14 mouse cellular contexts compared by ENCODE assay signal in genomic region chr5:31882297-31882696, GRCm38 (mm10).
DNase-seq lines count a peak whose midpoint lies in the region; ATAC-seq and TF ChIP-seq lines count a peak whose summit lies in the region.
"Had no signal": no experiment of that assay in that cellular context is flagged by ENCODE, and none has a peak within 500 bp of the region (broad histone marks: within the 10 kb centered on the region; RNA-seq: fewer than 3 reads in every experiment).

No protein-coding gene starts in this region.

- H3K4me2 ChIP-seq in stomach, postnatal 0 days (replicated peaks; ENCODE audit: low read depth), result no peak overlapping the region
- H3K4me2 ChIP-seq: intestine, embryonic 15.5 days had no signal

- H3K9ac ChIP-seq in stomach, postnatal 0 days (ENCODE audit: low read length), result no peak overlapping the region
- H3K9ac ChIP-seq: intestine, embryonic 15.5 days had no signal

- 18% methylated on average over 3 of the region's 3 CpGs for WGBS in stomach, postnatal 0 days

- no peaks in the 10 kb centered on the region for H3K9me3 ChIP-seq in stomach, postnatal 0 days (ENCODE audit: control insufficient read depth, low read length)
- H3K9me3 ChIP-seq: intestine, embryonic 15.5 days had no signal

- TF ChIP-seq CTCF in stomach, postnatal 0 days (IDR thresholded peaks at IDR 0.05; ENCODE audit: low read depth), result no peak

- peak; percentile 57 for ATAC-seq in stomach, postnatal 0 days (ENCODE audit: low FRiP score, low TSS enrichment)
- ATAC-seq: CD4-positive, CD25-positive, alpha-beta regulatory T cell, adult 4 months; intestine, embryonic 15.5 days had no signal

- H3K27ac ChIP-seq in stomach, postnatal 0 days (replicated peaks), result peak overlapping the region; percentile 78
- H3K27ac ChIP-seq: intestine, embryonic 15.5 days had no signal

- no peaks in the 10 kb centered on the region for H3K27me3 ChIP-seq in stomach, postnatal 0 days (ENCODE audit: control insufficient read depth, insufficient read depth, low read length)
- H3K27me3 ChIP-seq: intestine, embryonic 15.5 days had no signal

- DNase-seq in frontal cortex, adult 2 months (ENCODE audit: extremely low spot score in 1 of 2, low spot score in 1 of 2), result peak; percentile 68
- no peak for DNase-seq in frontal cortex, postnatal 14 days (ENCODE audit: low spot score in 2 of 2)
- DNase-seq in right cerebral cortex, adult 2 months (ENCODE audit: low spot score in 2 of 2), result peak; percentile 49 to 64
- no peak for DNase-seq in right cerebral cortex, postnatal 4 days
- DNase-seq in left cerebral cortex, adult 18-20 months (ENCODE audit: low spot score in 2 of 2), result peak; percentile 34 to 45
- DNase-seq in stomach, postnatal 0 days (ENCODE audit: low spot score), result no peak
- DNase-seq in cerebellum, adult 11 months, result no peak
- DNase-seq in neural tube, embryonic 10.5 days (ENCODE audit: extremely low spot score, low spot score), result no peak
- DNase-seq: cerebellum, postnatal 14 days; gastrocnemius, postnatal 36 days; midbrain, embryonic 14.5 days had no signal

- peak; percentile 6 for TF ChIP-seq EP300 in stomach, postnatal 0 days (optimal IDR thresholded peaks at IDR 0.05)

- H3K36me3 ChIP-seq in stomach, postnatal 0 days (ENCODE audit: control insufficient read depth, insufficient read depth, low read length), result no peaks in the 10 kb centered on the region
- H3K36me3 ChIP-seq: intestine, embryonic 15.5 days had no signal

- H3K4me1 ChIP-seq in stomach, postnatal 0 days (replicated peaks; ENCODE audit: control insufficient read depth, insufficient read depth), result peaks cover 6% of the 10 kb centered on the region; the same call in 1 of the 2 replicates
- H3K4me1 ChIP-seq: intestine, embryonic 15.5 days had no signal

- no peak overlapping the region for H3K4me3 ChIP-seq in stomach, postnatal 0 days (ENCODE audit: low read depth, low read length)
- H3K4me3 ChIP-seq: erythroblast, embryonic 14.5 days; intestine, embryonic 15.5 days had no signal

Comparison
In these comparisons a context has a peak if more than half of its experiments do, and no peak if none do; other contexts are left out.
1. DNase-seq: peak in frontal cortex, adult 2 months (2 of 2), right cerebral cortex, adult 2 months (2 of 2) and left cerebral cortex, adult 18-20 months (2 of 2); none in frontal cortex, postnatal 14 days (0 of 2), right cerebral cortex, postnatal 4 days (single experiment), stomach, postnatal 0 days (single experiment), cerebellum, adult 11 months (single experiment) and neural tube, embryonic 10.5 days (single experiment).